Mouse (Mus musculus): Measurements from ENCODE around the gene Thyn1. TPM values are rescaled to one million over a fixed set of nuclear protein-coding genes. Genes with fewer than 3 reads are reported as not detected.

Thyn1 gene
- total and polyA plus RNA-seq, 3 experiments = 105 to 130 TPM; not detected in 1

DNA sequence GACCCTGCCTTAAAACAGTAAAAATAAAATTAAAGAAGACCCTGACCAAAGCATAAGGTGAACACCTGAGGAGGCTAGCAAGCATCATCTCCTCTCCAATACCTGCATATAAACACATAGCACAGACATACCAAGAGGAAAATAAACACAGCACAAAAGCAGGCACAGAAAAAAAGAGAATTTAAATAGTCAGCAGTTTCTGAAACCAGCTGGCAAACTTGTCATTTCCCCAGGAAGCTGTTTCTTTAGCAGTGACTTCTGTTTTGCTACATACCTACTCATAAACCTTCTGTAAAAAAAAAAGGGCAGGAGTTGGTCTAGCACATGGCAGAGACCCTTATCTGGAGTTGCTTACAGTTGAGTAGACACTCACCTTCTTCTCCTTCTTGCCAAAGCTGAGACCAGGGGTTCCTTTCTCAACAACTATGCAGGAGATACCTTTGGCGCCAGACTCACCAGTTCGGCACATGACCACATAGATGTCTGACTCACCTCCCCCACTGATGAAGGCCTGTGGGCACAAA lies 14.4 kb upstream of the Thyn1 start:
- no peaks in the 10 kb centered on the region for H3K27me3 ChIP-seq (ENCODE audit: control insufficient read depth in 1 of 2, insufficient read depth in 2 of 2, low read length in 2 of 2)
- no peaks in the 10 kb centered on the region for H3K79me2 ChIP-seq (ENCODE audit: control insufficient read depth, insufficient read depth, low read length, poor library complexity)
- H3K36me3 ChIP-seq (ENCODE audit: control insufficient read depth in 1 of 2, insufficient read depth in 2 of 2, low read length in 2 of 2) = peaks cover 6 to 16% of the 10 kb centered on the region in 2 experiments
- peaks cover 7 to 13% of the 10 kb centered on the region in 2 experiments for H3K4me1 ChIP-seq (ENCODE audit: control insufficient read depth in 1 of 2, insufficient read depth in 2 of 2, low read length in 2 of 2)
- no peak overlapping the region for H3K9ac ChIP-seq (ENCODE audit: control insufficient read depth, low read depth, low read length, poor library complexity, severe bottlenecking)
- peak; percentile 17 for DNase-seq (ENCODE audit: low read depth, low spot score)
- H3K4me3 ChIP-seq (ENCODE audit: control insufficient read depth in 1 of 2, insufficient read depth in 1 of 2, low read depth in 2 of 2, low read length in 2 of 2) = no peak overlapping the region
- no peaks in the 10 kb centered on the region for H3K9me3 ChIP-seq (replicated peaks; ENCODE audit: insufficient read depth, low read length)
- no peak overlapping the region for H3K27ac ChIP-seq (ENCODE audit: control insufficient read depth, low read depth, low read length)
- TF ChIP-seq EP300 (IDR thresholded peaks at IDR 0.05; ENCODE audit: low read depth in 1 of 2, low read length in 2 of 2) = no peak
- no peak for TF ChIP-seq GABPA (IDR thresholded peaks at IDR 0.05; ENCODE audit: low read depth, low read length)
- TF ChIP-seq TAL1 (IDR thresholded peaks at IDR 0.05; ENCODE audit: low read length) = no peak
- no peak for TF ChIP-seq ZKSCAN1 (IDR thresholded peaks at IDR 0.05; ENCODE audit: low read depth, low read length)
- TF ChIP-seq MAX (IDR thresholded peaks at IDR 0.05; ENCODE audit: low read length) = no peak
- no peak for TF ChIP-seq GATA1 (IDR thresholded peaks at IDR 0.05; ENCODE audit: low read depth, low read length)
- no peak for TF ChIP-seq MYB (IDR thresholded peaks at IDR 0.05; ENCODE audit: low read depth, low read length)
- 0 out of 2 replicates have a peak, but pooled peaks have one; percentile 55 for TF ChIP-seq MAFK (IDR thresholded peaks at IDR 0.05; ENCODE audit: borderline replicate concordance, low read depth, low read length)
- no peak for TF ChIP-seq POLR2AphosphoS2 (IDR thresholded peaks at IDR 0.05; ENCODE audit: low read length)
- no peak for TF ChIP-seq ZC3H11A (IDR thresholded peaks at IDR 0.05; ENCODE audit: low read depth, low read length)
- peak; percentile 66; the same call in 1 of the 2 replicates for TF ChIP-seq ZNF384 (IDR thresholded peaks at IDR 0.05; ENCODE audit: low read depth, low read length)
- TF ChIP-seq ZMIZ1 (IDR thresholded peaks at IDR 0.05; ENCODE audit: low read depth, low read length) = no peak
- no peak for TF ChIP-seq POLR2A (IDR thresholded peaks at IDR 0.05; ENCODE audit: control insufficient read depth in 1 of 2, insufficient read depth in 1 of 2, low read depth in 1 of 2, low read length in 2 of 2, poor library complexity in 1 of 2)
- TF ChIP-seq MXI1 (IDR thresholded peaks at IDR 0.05; ENCODE audit: low read depth, low read length) = peak; percentile 47; the same call in 1 of the 2 replicates
- no peak for TF ChIP-seq ELF1 (IDR thresholded peaks at IDR 0.05; ENCODE audit: low read depth, low read length)
- TF ChIP-seq CHD2 (IDR thresholded peaks at IDR 0.05; ENCODE audit: low read length) = no peak
- no peak for TF ChIP-seq SMC3 (IDR thresholded peaks at IDR 0.05; ENCODE audit: low read depth, low read length)
- TF ChIP-seq MYC (IDR thresholded peaks at IDR 0.05; ENCODE audit: low read depth, low read length) = peak; percentile 55; the same call in 1 of the 2 replicates
- no peak for TF ChIP-seq TCF12 (IDR thresholded peaks at IDR 0.05; ENCODE audit: low read depth, low read length)
- TF ChIP-seq NELFE (IDR thresholded peaks at IDR 0.05; ENCODE audit: low read depth, low read length) = no peak
- TF ChIP-seq MEF2A (IDR thresholded peaks at IDR 0.05; ENCODE audit: extremely low read depth, insufficient replicate concordance, low read depth, low read length, poor library complexity, severe bottlenecking) = no peak
- no peak for TF ChIP-seq POLR2AphosphoS5 (IDR thresholded peaks at IDR 0.05; ENCODE audit: borderline replicate concordance, low read depth, low read length)
- peak; percentile 25; the same call in 1 of the 2 replicates for TF ChIP-seq SIN3A (IDR thresholded peaks at IDR 0.05; ENCODE audit: low read length)
- no peak for TF ChIP-seq CTCF (IDR thresholded peaks at IDR 0.05 in 2 of 3, conservative IDR thresholded peaks at IDR 0.05 in 1 of 3; ENCODE audit: control insufficient read depth in 1 of 3, insufficient read depth in 1 of 3, low read depth in 2 of 3, low read length in 3 of 3, poor library complexity in 1 of 3, severe bottlenecking in 1 of 3)
- no peak for TF ChIP-seq JUND (IDR thresholded peaks at IDR 0.05; ENCODE audit: low read depth, low read length)
- no peak for TF ChIP-seq UBTF (IDR thresholded peaks at IDR 0.05; ENCODE audit: borderline replicate concordance, insufficient read depth, low read depth, low read length)
- TF ChIP-seq ETS1 (IDR thresholded peaks at IDR 0.05; ENCODE audit: low read depth, low read length) = peak; percentile 77
- TF ChIP-seq RAD21 (IDR thresholded peaks at IDR 0.05; ENCODE audit: low read depth, low read length) = no peak
- TF ChIP-seq TBP (IDR thresholded peaks at IDR 0.05; ENCODE audit: low read depth, low read length) = no peak
- TF ChIP-seq CHD1 (IDR thresholded peaks at IDR 0.05; ENCODE audit: low read depth, low read length) = no peak
- no peak for TF ChIP-seq E2F4 (IDR thresholded peaks at IDR 0.05; ENCODE audit: borderline replicate concordance, low read depth, low read length)
- TF ChIP-seq HCFC1 (IDR thresholded peaks at IDR 0.05; ENCODE audit: low read depth, low read length) = no peak

Measured in MEL (cell line).